Comparison of ENCODE assay signal across 17 mouse cellular contexts in the genomic region with DNA sequence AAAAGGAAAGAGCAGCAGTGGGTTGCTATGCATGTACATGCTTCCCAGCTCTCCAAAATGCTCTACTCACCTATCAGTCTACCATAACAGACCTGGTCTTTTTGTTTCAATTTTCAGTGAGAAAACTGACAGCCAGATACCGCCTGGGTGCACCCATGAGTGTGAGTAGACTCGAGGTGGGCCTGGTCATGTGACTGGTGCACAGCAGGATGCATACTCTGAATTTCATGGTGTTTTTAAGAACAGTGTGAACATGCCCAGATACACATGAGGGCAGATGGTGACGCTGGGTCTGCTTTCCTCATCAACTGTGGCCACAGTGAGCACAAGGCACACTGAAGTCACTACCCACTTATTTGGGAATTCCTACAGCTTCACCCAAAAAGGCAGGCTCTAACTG. TPM values are rescaled to one million over a fixed set of nuclear protein-coding genes. Genes with fewer than 3 reads are reported as not detected.
A peak's percentile ranks its signal among the peaks of the same experiment; 100 is the strongest.
DNase-seq lines count a peak whose midpoint lies in the region; ATAC-seq lines count a peak whose summit lies in the region.
"Had no signal": no experiment of that assay in that cellular context is flagged by ENCODE, and none has a peak within 500 bp of the region (broad histone marks: within the 10 kb centered on the region; RNA-seq: fewer than 3 reads in every experiment).

No protein-coding gene starts in this region.

- no peak overlapping the region for H3K4me3 ChIP-seq in midbrain, embryonic 10.5 days
- no peak overlapping the region for H3K4me3 ChIP-seq in midbrain, embryonic 15.5 days
- H3K4me3 ChIP-seq: embryonic facial prominence, embryonic 10.5 days; forebrain, embryonic 13.5 days; heart, embryonic 13.5 days; hindbrain, embryonic 15.5 days had no signal

- no peaks in the 10 kb centered on the region for H3K27me3 ChIP-seq in midbrain, embryonic 10.5 days (ENCODE audit: low read depth, poor library complexity, severe bottlenecking)
- no peaks in the 10 kb centered on the region for H3K27me3 ChIP-seq in midbrain, embryonic 15.5 days (replicated peaks)
- H3K27me3 ChIP-seq: forebrain, embryonic 13.5 days; hindbrain, embryonic 15.5 days had no signal

- H3K4me2 ChIP-seq in midbrain, embryonic 15.5 days: no peak overlapping the region
- H3K4me2 ChIP-seq: forebrain, embryonic 13.5 days; heart, embryonic 13.5 days; hindbrain, embryonic 15.5 days had no signal

- H3K9me3 ChIP-seq in midbrain, embryonic 10.5 days (replicated peaks): no peaks in the 10 kb centered on the region
- no peaks in the 10 kb centered on the region for H3K9me3 ChIP-seq in midbrain, embryonic 15.5 days
- H3K9me3 ChIP-seq: embryonic facial prominence, embryonic 10.5 days; forebrain, embryonic 13.5 days; heart, embryonic 13.5 days; hindbrain, embryonic 15.5 days had no signal

- no peak for DNase-seq in midbrain, embryonic 10.5 days (ENCODE audit: low spot score)
- DNase-seq in thymus, postnatal 0 days (ENCODE audit: low spot score): peak; percentile 53
- peak; percentile 63 to 76 for DNase-seq in thymus, postnatal 36 days
- DNase-seq in lung, postnatal 25 days (ENCODE audit: low spot score): no peak
- DNase-seq in cerebellum, postnatal 14 days: no peak
- DNase-seq: adrenal gland, postnatal 10 days; cerebellum, adult 11-12 months; cerebellum, adult 9-10 months; cerebellum, postnatal 36 days; forebrain, postnatal 0 days; gastrocnemius, postnatal 14 days; heart, postnatal 36 days had no signal

- H3K9ac ChIP-seq in midbrain, embryonic 15.5 days: no peak overlapping the region
- H3K9ac ChIP-seq: forebrain, embryonic 13.5 days; forebrain, postnatal 0 days; heart, embryonic 13.5 days; hindbrain, embryonic 15.5 days had no signal

- no peak for ATAC-seq in midbrain, embryonic 15.5 days (replicated peaks)
- ATAC-seq: forebrain, embryonic 13.5 days; forebrain, postnatal 0 days had no signal

- 0 out of 2 replicates have a peak overlapping the region, but pooled peaks have one; percentile 75 for H3K27ac ChIP-seq in midbrain, embryonic 10.5 days (replicated peaks)
- H3K27ac ChIP-seq in midbrain, embryonic 15.5 days: no peak overlapping the region
- H3K27ac ChIP-seq: embryonic facial prominence, embryonic 10.5 days; forebrain, embryonic 13.5 days; heart, embryonic 13.5 days; hindbrain, embryonic 15.5 days had no signal

- H3K4me1 ChIP-seq in midbrain, embryonic 10.5 days: peaks cover 32% of the 10 kb centered on the region
- peaks cover 19% of the 10 kb centered on the region for H3K4me1 ChIP-seq in midbrain, embryonic 15.5 days

- H3K36me3 ChIP-seq in midbrain, embryonic 10.5 days: peaks cover 36% of the 10 kb centered on the region
- no peaks in the 10 kb centered on the region for H3K36me3 ChIP-seq in midbrain, embryonic 15.5 days (replicated peaks)
- H3K36me3 ChIP-seq: hindbrain, embryonic 15.5 days had no signal

- 84% methylated on average over 3 of the region's 3 CpGs for WGBS in midbrain, embryonic 10.5 days
- 76% methylated on average over 3 of the region's 3 CpGs for whole genome bisulfite sequencing in midbrain, embryonic 15.5 days

RNA-seq across cellular contexts. Expression of gene Mad1l1, which starts 59.0 kb away (rescaled TPM):
- polyA plus RNA-seq in midbrain, embryonic 10.5 days (2016; fragmentation: Nextera tagmentation; extraction: Ambion mirVana): 57.9 and 59.9 TPM in 2 replicates
- 35.4 and 37.2 TPM in 2 replicates for polyA plus RNA-seq in midbrain, embryonic 15.5 days (2015; fragmentation: Nextera tagmentation; extraction: Ambion mirVana)
- 85.6 and 88.4 TPM in 2 replicates for polyA plus RNA-seq in thymus, postnatal 0 days (2015; fragmentation: Nextera tagmentation; extraction: Ambion mirVana)

RNA-seq across cellular contexts. Expression of gene Nudt1, which starts 59.1 kb away (rescaled TPM):
- 54.9 and 58.6 TPM in 2 replicates for polyA plus RNA-seq in midbrain, embryonic 10.5 days (2016; fragmentation: Nextera tagmentation; extraction: Ambion mirVana)
- polyA plus RNA-seq in midbrain, embryonic 15.5 days (2015; fragmentation: Nextera tagmentation; extraction: Ambion mirVana): 22.3 and 23.4 TPM in 2 replicates
- 73.8 and 74.0 TPM in 2 replicates for polyA plus RNA-seq in thymus, postnatal 0 days (2015; fragmentation: Nextera tagmentation; extraction: Ambion mirVana)

Comparison
In these comparisons a context has a peak if more than half of its experiments do, and no peak if none do; other contexts are left out.
1. DNase-seq: peak in thymus, postnatal 0 days (single experiment) and thymus, postnatal 36 days (2 of 2); none in midbrain, embryonic 10.5 days (single experiment), lung, postnatal 25 days (single experiment) and cerebellum, postnatal 14 days (0 of 2).